Mouse (Mus musculus): ENCODE data around the gene Col1a1. TPM values are rescaled to one million over a fixed set of nuclear protein-coding genes. Genes with fewer than 3 reads are reported as not detected.

Col1a1 gene
- total RNA-seq (2014; rRNA removed) (26.5 and 177 TPM in 2 replicates), polyA plus RNA-seq (2015; fragmentation: Nextera tagmentation; extraction: Ambion mirVana) (33.2 and 43.3 TPM in 2 replicates)

DNA sequence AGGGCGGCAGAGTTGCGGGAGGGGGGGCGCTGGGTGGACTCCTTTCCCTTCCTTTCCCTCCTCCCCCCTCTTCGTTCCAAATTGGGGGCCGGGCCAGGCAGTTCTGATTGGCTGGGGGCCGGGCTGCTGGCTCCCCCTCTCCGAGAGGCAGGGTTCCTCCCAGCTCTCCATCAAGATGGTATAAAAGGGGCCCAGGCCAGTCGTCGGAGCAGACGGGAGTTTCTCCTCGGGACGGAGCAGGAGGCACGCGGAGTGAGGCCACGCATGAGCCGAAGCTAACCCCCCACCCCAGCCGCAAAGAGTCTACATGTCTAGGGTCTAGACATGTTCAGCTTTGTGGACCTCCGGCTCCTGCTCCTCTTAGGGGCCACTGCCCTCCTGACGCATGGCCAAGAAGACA, at the start of gene Col1a1:
Gene Col1a1 (plus strand): TSS at position 180 of the 400 bp plus-strand sequence.
- Histone ChIP-seq H3K9me3 (ENCODE audit: low read length) (no peaks in the 10 kb centered on the region), H3K4me2 (ENCODE audit: low read depth) (peak within 1 kb of the TSS; percentile 53), H3K9ac (no peak within 1 kb of the TSS), H3K27ac (ENCODE audit: low read depth, low read length) (no peak within 1 kb of the TSS), H3K4me1 (ENCODE audit: insufficient read depth) (no peaks in the 10 kb centered on the region), H3K36me3 (ENCODE audit: insufficient read depth) (no peaks in the 10 kb centered on the region), H3K4me3 (ENCODE audit: low read depth, low read length) (peak within 1 kb of the TSS; percentile 27; the same call in 1 of the 2 replicates), H3K27me3 (ENCODE audit: insufficient read depth, low read length) (peaks cover 36% of the 10 kb centered on the region)
- ATAC-seq (no peak), DNase-seq (no peak)
- no peak for TF ChIP-seq CTCF (IDR thresholded peaks at IDR 0.05; ENCODE audit: low read depth)
- 15% methylated on average over 19 of the region's 19 CpGs for WGBS

GRCm38 (mm10) chr11:94891155-94891554, 44.9 kb upstream of the Col1a1 start:
- DNase-seq = no peak
- Histone ChIP-seq H3K36me3 (ENCODE audit: insufficient read depth) (no peaks in the 10 kb centered on the region), H3K27me3 (ENCODE audit: insufficient read depth, low read length) (no peaks in the 10 kb centered on the region), H3K9ac (no peak overlapping the region), H3K4me3 (ENCODE audit: low read depth, low read length) (no peak overlapping the region), H3K4me1 (ENCODE audit: insufficient read depth) (no peaks in the 10 kb centered on the region), H3K27ac (ENCODE audit: low read depth, low read length) (no peak overlapping the region), H3K4me2 (ENCODE audit: low read depth) (no peak overlapping the region), H3K9me3 (ENCODE audit: low read length) (no peaks in the 10 kb centered on the region)
- 88% methylated on average over 6 of the region's 6 CpGs for WGBS
- no peak for ATAC-seq
- TF ChIP-seq CTCF (IDR thresholded peaks at IDR 0.05; ENCODE audit: low read depth) = no peak

DNA sequence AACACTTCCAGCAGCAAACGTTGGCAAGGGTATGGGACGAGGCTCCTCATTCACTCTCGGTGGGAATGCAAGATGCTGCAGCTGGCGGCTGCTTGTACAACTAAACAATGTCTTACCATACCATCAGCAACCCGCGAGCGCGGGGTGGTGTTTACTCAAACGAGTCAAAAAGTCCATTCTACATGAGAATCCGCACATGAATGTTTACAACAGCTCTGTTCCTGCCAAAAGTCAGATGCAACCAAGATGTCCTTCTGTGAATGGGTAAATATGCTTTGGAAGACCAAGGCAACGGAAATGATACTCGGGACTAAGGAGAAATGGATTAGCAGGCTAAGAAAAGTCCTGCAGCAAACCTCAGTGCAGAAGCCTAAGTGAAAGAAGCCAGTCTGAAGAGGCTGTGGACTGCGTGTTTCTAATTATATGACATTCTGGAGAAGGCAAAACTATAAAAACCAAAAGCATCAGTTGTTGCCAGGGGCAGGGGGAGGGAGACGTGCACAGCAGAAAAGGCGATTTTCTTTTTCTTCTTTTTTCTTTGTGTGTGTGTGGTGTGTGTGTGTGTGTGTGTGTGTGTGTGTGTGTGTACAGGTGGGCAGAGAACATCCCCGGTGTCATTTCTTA, 39.2 kb upstream of the Col1a1 start:
- H3K9me3 ChIP-seq (ENCODE audit: low read length) = no peaks in the 10 kb centered on the region
- no peaks in the 10 kb centered on the region for H3K27me3 ChIP-seq (ENCODE audit: insufficient read depth, low read length)
- no peak for DNase-seq
- no peak overlapping the region for H3K4me3 ChIP-seq (ENCODE audit: low read depth, low read length)
- H3K36me3 ChIP-seq (ENCODE audit: insufficient read depth) = no peaks in the 10 kb centered on the region
- no peak overlapping the region for H3K9ac ChIP-seq
- H3K27ac ChIP-seq (ENCODE audit: low read depth, low read length) = no peak overlapping the region; the same call in 1 of the 2 replicates
- no peak for TF ChIP-seq CTCF (IDR thresholded peaks at IDR 0.05; ENCODE audit: low read depth)
- H3K4me1 ChIP-seq (ENCODE audit: insufficient read depth) = no peaks in the 10 kb centered on the region
- H3K4me2 ChIP-seq (ENCODE audit: low read depth) = no peak overlapping the region
- no peak for ATAC-seq
- WGBS = 57% methylated on average over 16 of the region's 16 CpGs

DNA sequence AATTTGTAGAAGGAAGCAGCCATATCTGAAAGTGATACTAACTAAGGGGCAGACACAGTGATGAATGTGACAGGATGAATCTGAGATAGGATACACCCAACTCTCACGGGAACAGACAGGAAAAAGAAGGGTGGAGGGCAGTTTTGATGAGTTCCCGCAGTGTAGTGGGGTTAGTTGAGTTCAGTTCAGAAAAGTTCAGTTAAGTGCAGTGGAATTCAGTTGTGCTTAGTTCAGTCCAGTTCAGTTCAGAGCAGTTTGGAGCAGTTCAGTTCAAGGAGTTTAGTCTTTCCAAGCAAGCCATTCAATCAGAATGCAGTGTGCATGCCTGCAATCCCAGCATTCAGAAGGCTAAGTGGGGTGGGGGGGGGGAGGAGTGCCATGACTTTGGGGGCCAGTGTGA, 34.8 kb upstream of the Col1a1 start:
- no peak for TF ChIP-seq CTCF (IDR thresholded peaks at IDR 0.05; ENCODE audit: low read depth)
- H3K4me3 ChIP-seq (ENCODE audit: low read depth, low read length) = no peak overlapping the region

DNA sequence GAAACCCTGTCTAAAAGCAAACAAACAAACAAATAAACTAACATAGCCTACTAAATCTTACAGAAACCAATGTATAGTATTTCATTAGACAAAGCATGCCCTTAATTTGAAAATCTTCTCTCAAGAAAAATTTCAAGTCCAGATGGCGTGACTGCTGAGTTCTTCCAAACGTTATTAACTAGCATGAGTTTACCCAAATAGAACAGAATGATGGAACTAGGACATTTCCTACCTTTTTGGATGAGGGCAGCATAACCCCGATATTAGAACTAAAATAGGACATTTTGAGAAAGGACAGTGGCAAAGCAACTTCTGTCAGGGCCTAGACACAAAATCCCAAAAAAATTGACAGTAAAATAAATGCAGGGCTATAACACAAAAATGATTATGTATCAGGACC, 31.7 kb upstream of the Col1a1 start:
- Histone ChIP-seq H3K27ac (ENCODE audit: low read depth, low read length) (no peak overlapping the region), H3K36me3 (ENCODE audit: insufficient read depth) (no peaks in the 10 kb centered on the region), H3K4me3 (ENCODE audit: low read depth, low read length) (no peak overlapping the region), H3K27me3 (ENCODE audit: insufficient read depth, low read length) (no peaks in the 10 kb centered on the region), H3K4me1 (ENCODE audit: insufficient read depth) (no peaks in the 10 kb centered on the region), H3K9ac (no peak overlapping the region), H3K9me3 (ENCODE audit: low read length) (no peaks in the 10 kb centered on the region), H3K4me2 (ENCODE audit: low read depth) (no peak overlapping the region)
- ATAC-seq (no peak), DNase-seq (no peak)
- no peak for TF ChIP-seq CTCF (IDR thresholded peaks at IDR 0.05; ENCODE audit: low read depth)
- 80% methylated on average over 3 of the region's 3 CpGs for WGBS

More for the DNA sequence above, 34.8 kb upstream of the Col1a1 start:
- H3K27ac ChIP-seq (ENCODE audit: low read depth, low read length) = no peak overlapping the region
- H3K27me3 ChIP-seq (ENCODE audit: insufficient read depth, low read length) = no peaks in the 10 kb centered on the region
- no peaks in the 10 kb centered on the region for H3K36me3 ChIP-seq (ENCODE audit: insufficient read depth)
- H3K9me3 ChIP-seq (ENCODE audit: low read length) = no peaks in the 10 kb centered on the region
- DNase-seq = no peak
- no peak for ATAC-seq
- no peak overlapping the region for H3K4me2 ChIP-seq (ENCODE audit: low read depth)
- 81% methylated on average over 2 of the region's 2 CpGs for WGBS
- no peak overlapping the region for H3K9ac ChIP-seq
- H3K4me1 ChIP-seq (ENCODE audit: insufficient read depth) = no peaks in the 10 kb centered on the region

- H3K9ac ChIP-seq = no peak overlapping the region
- no peak overlapping the region for H3K27ac ChIP-seq (ENCODE audit: low read depth, low read length)
- no peak for ATAC-seq
- H3K36me3 ChIP-seq (ENCODE audit: insufficient read depth) = no peaks in the 10 kb centered on the region
- no peak for DNase-seq
- TF ChIP-seq CTCF (IDR thresholded peaks at IDR 0.05; ENCODE audit: low read depth) = no peak
- H3K4me1 ChIP-seq (ENCODE audit: insufficient read depth) = no peaks in the 10 kb centered on the region
- no peak overlapping the region for H3K4me2 ChIP-seq (ENCODE audit: low read depth)
- 90% methylated on average over 5 of the region's 5 CpGs for WGBS
- no peak overlapping the region for H3K4me3 ChIP-seq (ENCODE audit: low read depth, low read length)
- H3K27me3 ChIP-seq (ENCODE audit: insufficient read depth, low read length) = no peaks in the 10 kb centered on the region
- no peaks in the 10 kb centered on the region for H3K9me3 ChIP-seq (ENCODE audit: low read length)
Observed at GRCm38 (mm10) chr11:94910971-94911370, 25.1 kb upstream of the Col1a1 start.

GRCm38 (mm10) chr11:94912568-94912967, 23.5 kb upstream of the Col1a1 start:
- ATAC-seq (no peak), DNase-seq (no peak)
- Histone ChIP-seq H3K9ac (no peak overlapping the region), H3K9me3 (ENCODE audit: low read length) (no peaks in the 10 kb centered on the region), H3K4me2 (ENCODE audit: low read depth) (no peak overlapping the region), H3K27me3 (ENCODE audit: insufficient read depth, low read length) (no peaks in the 10 kb centered on the region), H3K27ac (ENCODE audit: low read depth, low read length) (no peak overlapping the region), H3K36me3 (ENCODE audit: insufficient read depth) (no peaks in the 10 kb centered on the region), H3K4me3 (ENCODE audit: low read depth, low read length) (no peak overlapping the region), H3K4me1 (ENCODE audit: insufficient read depth) (no peaks in the 10 kb centered on the region)
- no peak for TF ChIP-seq CTCF (IDR thresholded peaks at IDR 0.05; ENCODE audit: low read depth)
- 65% methylated on average over 3 of the region's 3 CpGs for WGBS

Measured in forebrain, postnatal 0 days (tissue).